Mouse (Mus musculus) ovary, postnatal 36 days (tissue): Measurements from ENCODE around the gene Tbc1d22a.

ENCODE experiments used
- DNase-seq: peaks from one replicate; pipeline ENCODE4 v3.0.0; 2022; ENCODE audit warnings: low spot score, mixed read lengths

Tbc1d22a gene

DNA sequence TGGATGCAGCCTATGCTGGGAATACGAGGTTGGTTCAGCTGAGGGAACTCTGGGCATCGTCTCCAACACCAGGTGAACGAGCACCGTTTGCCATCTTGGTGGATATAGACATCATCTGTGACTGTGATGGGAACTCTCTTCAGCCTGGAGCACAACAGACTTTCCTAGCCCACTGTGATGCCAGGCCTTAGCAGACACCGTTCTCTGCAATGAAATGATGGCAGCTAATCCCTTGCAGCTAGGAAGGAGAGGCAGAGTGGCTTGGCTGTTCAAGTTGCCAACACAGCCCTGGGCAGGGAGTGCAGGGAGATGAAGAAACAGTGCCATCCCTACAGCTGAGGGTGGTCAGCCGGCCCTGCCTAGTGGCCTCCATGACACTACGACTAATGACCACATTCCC is 233.0 kb downstream of the Tbc1d22a start:
- no peak for DNase-seq

DNA sequence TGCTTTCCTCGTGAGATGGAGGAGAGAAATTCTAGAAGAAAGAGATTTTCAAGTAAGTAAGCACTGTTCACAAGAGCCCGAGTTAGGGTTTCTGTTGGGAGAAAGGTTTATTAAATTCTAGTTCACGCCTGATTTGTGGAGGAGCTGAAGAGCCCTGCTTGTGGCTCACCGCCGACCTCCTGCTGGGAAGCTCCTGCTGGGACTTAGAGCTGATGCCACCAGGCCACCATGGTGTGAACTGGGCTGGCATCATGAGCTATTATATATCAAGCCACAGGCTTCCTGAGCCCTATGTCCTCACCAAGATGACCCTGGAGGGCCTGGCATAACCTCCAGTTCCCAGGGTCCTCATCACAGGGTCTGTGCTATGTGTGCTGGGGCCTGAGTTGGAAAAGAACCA is 235.0 kb downstream of the Tbc1d22a start:
- no peak for DNase-seq

DNA sequence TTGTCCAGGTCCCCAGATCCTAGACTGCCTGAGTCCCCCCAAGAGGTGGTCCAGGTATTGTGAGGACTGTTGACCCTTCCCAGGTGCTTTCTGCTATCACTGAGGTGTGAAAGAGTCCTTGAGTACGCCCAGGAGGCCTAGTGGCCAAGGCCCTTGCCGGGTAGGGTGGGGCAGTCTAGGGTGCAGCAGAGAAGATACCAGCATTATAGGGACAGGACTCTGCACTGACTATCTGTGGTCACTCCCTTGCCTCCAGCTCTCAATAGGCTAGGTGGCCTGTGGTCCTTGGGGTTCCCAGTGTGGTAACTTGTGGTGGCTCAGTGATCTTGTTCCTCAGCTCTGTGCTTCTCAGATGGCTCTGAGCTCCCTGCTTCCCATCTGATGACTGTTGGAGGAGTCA is 235.5 kb downstream of the Tbc1d22a start:
- DNase-seq, result no peak

DNA sequence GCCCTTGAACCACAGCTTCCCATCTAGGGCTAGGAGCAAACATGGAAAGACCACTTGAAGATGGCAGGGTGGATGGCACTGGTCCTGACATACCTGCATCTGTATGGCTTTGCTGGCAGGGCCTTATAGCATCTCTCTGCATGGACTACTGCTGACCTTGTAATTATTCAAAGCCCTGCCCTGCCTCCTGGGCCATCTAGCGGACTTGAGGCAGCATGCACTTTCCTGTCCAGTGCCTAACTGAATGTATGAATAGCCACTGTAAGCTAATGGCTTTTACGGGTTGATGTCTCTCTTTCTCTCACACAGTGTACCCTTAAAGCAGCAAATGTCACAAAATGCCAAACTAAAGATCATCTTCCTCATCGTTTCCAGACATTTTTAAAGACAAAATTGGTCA is 245.2 kb downstream of the Tbc1d22a start:
- no peak for DNase-seq

DNA sequence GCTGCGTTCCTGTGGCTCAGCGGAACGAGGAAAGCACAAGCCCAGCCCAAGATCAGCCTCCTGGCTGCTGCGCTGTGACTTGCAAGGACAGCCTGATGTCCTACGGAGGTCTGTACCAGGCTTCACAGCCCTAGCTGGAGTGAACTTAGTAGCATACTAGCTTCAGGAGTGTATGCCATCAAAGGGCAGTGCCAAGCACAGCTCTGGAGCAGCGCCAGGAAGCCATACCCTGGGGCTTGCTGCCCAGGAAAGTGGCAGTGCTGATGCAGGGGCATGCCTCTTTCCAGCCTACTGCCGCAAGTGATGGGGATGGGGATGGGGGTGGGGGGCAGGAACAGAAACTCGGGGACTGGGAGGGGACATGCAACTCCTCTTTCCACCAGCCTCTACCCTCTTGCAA is 248.4 kb downstream of the Tbc1d22a start:
- no peak for DNase-seq

DNA sequence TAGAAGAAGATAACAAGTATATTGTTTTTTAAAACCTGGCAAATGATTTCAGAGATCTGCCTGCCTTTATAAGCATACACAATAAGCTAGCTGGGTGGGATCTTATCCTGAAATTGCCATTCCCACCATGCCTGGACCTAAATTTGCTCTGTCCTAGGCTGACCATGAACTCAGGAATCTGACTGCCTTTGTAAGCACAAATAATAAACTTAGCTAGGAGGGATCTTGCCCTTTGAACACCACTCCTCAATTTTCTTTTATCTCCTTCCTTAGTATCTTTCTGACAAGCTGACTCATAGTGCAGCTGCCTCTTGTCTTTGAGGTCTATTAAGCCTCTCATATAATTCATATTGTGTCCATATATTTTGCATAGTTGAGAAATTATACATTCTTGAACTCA is 253.8 kb downstream of the Tbc1d22a start:
- no peak for DNase-seq

DNA sequence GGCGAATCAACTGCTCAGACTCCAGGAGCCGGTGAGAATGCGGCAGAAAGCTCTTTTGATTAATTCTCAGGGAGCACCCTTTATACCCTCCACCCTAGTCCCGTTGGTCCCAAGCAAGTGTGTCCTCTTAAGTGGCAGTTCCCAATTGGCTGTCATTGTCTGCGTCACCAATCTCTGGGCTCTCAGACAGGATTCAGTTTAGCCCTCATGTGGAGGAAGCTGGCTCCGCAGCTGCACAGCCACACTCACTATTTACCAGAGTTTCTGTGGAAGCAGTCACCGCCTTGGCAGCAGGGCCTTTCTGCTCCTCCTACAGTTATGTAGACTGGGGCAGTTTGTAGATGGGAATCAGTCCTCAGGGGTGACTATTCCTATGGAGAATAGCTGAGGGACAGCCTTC is 256.9 kb downstream of the Tbc1d22a start:
- no peak for DNase-seq

DNA sequence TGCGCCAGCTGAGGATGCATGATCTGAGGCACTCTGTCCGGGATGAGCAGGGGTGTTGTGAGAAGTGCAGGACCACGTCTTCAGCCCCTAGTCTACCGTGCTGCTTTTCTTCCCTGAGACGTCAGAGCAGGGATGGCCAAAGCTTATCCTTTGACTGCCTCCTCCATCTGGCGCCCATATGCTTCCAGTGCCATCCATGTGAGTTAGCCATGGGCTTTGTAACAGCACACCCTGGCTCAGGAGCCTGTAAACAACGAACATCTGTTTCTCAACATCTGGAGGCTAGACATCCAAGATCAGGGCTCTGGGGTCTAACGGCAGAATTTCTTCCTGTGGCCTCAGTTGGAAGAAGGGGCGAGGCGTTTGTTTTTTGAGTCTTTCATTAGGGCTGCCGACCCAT is 259.2 kb downstream of the Tbc1d22a start:
- no peak for DNase-seq

DNA sequence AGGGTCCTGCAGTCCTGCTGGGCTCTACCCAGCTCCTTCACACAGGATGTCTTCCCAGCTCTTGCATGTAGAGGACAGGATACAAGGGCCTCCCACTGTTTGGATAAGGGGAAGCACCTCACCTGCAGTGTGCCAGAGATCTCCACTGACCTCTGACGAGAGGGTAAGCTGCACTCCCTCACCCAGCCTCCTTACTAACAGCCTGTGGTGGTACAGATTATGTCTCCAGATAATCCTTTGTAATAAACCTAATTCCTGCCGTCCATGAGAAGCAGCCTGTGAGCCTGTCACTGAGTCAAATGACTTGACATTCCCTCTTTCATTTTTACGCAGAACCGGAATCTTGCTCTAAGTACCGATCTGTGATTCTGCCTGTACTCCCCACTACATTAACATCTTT is 260.7 kb downstream of the Tbc1d22a start:
- DNase-seq, result no peak

DNA sequence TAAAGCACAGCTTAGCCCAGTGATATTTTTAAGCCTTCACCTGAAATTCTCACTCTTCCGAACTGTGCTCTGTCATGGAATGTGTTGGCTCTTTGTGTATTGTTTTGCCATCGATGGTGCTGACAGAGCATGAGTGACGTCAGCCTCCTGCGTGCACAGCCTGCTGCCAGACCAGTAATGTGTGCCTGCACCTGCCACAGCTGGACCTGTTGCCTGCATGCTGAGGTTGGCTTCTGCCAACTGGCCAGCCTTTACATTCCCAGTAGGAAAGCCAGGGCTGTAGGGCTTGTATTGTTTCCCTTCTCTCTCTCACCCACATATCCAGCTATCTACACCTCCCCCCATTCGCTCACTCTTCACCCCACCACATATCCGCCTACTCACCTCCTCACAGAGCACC is 262.2 kb downstream of the Tbc1d22a start:
- DNase-seq, result no peak

DNA sequence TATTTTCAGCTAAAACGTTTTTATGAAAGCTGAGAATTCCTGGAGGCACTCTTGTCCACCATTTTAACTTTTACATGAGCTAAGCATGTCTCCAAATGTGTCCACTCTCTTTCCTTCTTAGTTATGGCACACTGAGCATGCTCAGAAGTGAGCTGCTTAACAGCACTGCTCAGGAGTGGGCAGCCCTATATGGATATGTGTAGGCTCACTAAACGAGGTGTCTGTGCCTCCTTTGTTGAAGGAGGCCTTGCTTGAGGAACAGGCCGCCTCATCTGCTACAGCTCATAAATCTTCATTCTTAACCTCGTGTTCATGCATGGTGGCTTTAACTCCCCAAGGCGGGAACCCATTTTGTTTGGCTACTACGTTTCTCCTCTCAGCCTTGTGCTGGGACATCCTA is 262.8 kb downstream of the Tbc1d22a start:
- no peak for DNase-seq

DNA sequence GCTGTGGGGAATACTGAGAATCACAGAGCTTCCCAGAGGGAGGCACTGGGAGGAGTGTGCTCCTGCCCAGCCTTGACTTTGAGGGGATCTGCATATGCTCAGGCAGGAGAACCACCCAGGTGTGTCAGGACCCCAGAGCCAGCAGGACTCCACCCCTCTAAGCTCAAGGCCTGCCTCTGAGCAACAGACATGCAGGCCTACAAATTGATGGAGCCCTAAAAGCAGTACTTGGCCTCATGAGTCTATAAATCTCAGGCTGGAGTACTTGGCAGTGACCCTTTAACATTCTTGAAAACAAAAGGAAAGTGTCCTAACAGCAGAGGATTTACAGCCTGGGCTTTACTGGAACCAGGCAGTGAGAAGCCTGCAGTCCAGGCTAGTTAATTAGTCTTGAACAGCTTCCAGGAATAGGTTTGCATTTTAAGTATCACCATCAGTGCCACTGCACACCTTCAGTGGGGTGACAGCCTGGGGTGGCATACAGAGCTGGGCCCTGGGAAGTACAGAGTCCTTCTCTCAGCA is 263.3 kb downstream of the Tbc1d22a start:
- DNase-seq, result no peak

DNA sequence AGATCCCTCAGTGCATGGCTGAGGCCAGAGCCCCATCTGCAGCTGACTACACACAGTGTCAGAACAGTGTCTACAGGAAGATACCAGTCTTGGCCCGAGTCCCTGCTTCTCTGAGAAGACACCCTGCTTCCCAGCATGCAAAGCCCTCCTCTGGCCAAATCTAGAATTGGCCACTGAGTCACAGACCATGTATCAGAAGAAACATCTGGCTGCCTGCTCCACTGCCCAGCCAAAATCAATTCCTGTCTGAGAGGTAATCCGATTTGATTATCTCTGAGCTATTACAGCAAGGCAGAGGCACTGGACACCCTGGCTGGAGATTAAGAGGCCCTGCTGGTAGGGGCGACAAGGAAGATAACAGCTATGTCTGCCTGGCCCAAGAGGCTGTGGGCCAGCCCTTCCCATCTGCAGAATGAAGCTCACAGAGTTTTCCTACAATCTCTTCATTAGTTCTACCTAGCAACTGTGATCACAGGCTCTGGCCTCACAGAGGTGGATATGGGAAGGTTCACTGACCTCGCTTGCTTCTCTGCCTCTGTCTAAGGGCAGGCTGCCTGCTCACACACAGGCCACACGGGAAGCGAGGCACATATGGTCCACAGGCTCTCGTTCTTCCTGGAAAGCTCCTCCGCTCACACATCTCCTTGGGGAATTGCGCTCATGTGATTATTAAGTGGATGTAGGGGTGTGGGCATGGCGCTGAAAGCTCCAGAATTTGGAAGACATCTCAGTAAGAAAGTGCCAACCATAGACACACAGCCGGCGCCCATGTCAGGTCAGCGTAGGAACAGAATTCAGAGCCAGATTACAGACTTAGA is 264.6 kb downstream of the Tbc1d22a start:
- no peak for DNase-seq

DNA sequence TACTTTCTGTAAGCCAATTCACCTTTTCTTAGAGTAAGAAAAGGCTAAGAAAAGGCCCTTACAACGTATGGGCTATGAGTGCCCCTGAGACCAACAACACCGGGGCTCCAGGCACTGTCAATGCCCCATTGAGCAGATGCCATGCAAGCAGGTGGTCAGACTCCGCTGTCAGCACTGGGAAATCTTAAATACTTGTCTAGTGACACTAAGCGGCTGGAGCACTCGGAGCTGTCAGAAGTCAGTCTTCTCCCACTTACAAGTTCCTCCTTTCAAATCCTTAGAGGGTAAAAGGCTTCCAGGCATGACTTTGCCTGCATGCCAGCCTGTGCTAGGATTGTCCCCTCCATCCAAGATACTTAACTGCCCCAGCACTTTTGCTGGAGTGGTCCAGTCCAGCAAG is 268.1 kb downstream of the Tbc1d22a start:
- no peak for DNase-seq

DNA sequence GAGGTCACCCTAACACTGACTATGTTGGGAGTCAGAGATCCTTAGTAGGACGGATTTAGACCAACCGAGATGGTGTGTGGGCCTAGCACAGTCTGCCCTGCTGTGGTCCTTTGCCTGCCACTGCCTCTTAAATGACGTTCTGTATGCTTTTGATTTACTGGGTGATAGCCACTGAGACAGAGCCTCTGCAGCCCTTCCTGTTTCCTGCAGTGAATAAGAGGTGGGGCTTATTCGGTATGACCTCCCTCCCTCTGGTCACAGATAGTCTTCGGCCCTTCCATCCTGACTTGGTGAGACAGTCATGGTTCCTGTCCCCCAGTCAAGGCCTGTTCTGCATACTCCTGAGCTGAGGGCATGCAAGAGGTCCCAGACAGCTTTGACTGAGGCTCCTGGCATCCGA is 271.6 kb downstream of the Tbc1d22a start:
- no peak for DNase-seq

DNA sequence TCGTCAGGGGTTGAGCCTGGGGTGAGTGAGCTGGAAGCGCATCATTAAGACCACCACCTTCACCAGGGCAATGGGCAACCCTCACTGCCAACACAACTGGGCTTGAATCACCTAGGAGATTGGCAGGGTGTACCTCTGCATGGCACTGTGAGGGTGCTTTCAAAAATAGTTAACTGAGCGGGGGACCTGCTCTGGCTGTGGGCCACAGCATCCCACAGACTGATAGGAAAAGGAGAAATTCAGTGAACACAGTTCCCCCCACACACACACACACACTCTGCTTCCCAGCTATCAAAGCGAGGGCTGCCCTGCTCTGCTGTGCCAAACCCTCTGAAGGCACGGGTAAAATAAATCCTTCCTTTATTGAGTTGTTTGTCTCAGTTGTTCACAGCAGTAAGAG is 273.1 kb downstream of the Tbc1d22a start:
- DNase-seq, result no peak

DNA sequence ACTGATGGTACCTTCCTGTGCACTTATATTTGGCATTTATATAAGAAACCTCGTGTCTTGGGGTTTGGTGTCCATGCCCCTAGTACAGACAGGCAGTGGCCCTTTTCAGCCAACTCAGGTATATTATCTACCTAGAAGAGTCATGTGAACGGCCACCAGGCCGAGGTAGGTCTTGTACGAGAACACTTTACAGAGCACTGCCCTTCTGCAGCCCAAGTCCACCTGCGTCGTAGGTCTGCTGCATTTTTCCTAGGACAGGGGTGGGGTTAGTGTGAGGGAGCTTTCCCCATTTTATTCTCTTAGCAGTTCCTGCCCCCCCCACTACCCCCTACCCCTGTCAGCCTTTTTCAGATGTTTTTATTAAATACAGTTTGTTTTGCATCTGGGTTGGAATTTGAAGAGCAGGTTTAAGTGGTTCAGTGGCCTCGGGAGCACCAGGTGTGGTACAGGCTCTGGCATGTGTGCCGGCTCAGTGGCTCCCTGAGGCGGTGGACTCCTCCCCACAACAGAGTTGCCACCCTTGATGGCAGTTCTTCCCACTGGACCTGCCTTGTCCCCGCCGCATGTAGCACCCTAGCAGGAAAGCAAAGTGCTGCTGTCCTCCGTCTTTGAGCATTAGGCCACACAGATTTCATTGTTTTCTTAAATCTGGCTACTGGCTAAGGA is 277.3 kb downstream of the Tbc1d22a start:
- no peak for DNase-seq

DNA sequence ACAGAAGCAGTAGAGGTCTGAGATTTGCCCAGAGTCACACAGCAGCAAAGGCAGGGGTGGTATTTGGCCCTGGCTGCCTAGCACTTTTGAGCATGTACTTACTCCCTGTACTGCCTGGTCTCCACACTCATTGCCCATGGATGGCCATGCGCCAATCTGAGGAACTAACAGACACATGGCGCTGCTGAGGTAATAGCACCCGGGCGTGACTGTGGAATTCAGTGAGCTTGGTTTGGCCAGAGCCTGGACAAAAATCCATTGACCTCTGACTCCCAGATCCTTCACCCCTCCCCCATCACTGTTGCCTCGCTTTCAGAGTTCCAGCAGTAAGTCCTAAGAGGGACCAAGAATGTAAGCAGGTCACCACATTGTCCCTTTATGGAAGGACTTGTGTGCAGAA is 278.4 kb downstream of the Tbc1d22a start:
- no peak for DNase-seq

DNA sequence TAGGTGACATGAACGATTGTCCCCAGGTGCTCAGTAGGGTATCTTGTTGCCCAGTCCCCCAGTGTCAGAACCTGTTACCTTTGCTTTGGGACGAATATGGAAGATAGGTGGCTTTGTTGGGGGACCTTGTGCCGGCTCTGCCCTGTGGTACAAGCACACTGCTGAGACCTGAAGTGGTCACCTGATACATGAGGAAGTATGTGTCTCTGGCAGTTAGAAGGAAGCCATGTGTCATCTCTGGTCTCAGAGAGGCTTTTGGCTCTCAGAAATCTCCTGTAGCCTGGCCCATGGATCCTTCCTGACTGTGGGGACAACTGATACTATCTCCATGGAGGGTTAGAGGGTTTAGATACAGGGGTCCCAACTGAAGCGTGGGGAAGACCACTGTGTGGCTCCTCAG is 281.9 kb downstream of the Tbc1d22a start:
- DNase-seq, result no peak

DNA sequence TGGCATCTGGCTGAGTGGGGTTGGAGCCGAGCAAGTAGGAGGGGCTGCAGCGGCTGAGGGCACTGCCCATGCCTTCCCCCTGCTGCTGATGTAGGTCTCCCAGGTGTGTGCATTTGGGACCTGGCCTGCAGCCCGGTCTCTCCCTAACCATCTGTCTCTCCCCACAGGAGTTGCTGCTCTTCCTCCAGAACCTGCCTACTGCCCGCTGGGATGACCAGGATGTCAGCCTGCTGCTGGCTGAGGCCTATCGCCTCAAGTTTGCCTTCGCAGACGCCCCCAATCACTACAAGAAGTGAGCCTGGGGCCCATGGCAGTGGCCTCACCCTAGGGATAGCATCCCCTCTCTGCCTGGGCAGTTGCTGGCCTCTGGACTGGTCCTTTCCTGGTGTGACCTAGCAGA is 282.4 kb downstream of the Tbc1d22a start:
- no peak for DNase-seq

DNA sequence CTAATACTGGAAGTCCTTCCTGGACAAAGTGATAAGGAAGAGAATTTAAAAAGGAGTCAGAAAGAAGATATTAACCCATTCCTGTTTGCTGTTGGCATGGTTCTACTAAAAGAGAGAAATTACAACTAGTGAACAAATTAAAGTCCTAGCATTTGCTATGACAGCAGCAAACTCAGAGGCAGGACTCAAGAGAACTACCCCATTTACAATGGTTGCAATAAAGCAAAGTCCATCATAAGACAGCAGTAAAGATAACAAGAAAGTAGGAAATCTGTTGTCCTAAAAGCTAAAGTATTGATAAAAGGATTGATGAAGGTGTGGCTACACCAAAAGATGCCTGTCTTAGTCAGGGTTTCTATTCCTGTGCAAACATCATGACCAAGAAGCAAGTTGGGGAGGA is 286.3 kb downstream of the Tbc1d22a start:
- DNase-seq, result no peak

DNA sequence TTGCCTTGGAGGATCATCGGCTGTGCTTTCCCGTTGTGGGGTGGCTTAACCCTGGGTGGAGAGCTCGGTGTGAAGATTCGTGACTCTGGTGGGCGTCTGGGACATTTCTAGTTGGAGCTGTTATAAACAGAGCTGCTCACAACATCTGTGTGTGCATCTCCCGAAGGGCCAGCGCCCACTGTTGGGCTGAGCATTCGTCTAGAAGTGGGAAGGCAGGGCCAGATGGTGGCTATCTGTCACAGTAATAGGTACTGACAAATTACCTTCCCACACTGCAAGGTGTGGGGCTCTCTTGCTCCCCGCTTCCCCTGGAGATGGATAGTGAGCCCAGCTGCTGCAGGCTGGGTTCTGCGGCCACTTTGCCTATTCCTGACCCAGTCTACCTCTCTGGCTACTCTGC is 289.2 kb downstream of the Tbc1d22a start:
- no peak for DNase-seq

DNA sequence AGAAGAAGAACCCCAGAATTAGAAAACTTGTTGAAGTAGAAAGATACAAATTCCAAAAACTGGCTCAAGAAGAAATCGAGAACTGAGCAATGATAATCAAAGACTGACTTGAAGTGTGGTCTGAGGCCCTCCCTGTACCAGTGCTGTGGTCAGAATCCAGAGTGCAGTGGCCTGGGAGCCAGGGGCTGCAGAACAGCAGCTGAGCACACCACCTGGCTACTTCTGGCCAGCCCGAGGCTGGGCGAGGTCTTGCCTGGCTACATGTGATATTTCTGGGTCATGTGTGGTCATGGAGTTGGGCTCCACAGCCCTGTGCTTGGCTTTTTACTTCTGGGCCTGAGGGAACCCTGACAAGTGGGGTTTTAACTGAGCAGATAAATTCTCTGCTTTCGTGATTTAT is 292.4 kb downstream of the Tbc1d22a start:
- no peak for DNase-seq

DNA sequence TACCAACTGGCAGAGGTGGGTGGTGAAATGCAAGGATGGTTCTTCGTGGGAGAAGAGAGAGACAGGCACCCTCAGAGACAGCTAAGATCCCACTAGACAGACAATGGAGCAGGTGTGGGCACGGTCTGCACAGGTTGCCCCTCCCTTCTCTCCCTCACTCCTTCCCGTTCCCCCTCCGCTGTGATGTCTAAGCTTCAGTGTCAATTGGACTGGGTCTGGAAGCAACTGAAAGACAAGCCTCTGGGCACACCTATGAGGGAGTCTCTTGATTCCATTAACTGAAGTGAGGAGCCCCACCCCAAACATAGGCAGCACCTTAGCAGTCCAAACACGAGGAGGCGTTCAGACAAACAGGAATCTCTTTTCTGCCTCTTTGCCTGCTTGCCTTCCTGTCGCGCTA is 293.3 kb downstream of the Tbc1d22a start:
- DNase-seq, result no peak
